8 mouse cellular contexts compared by ENCODE assay signal in genomic region chr19:42317648-42318425, GRCm38 (mm10).
A peak's percentile ranks its signal among the peaks of the same experiment; 100 is the strongest.
DNase-seq lines count a peak whose midpoint lies in the region; ATAC-seq and TF ChIP-seq lines count a peak whose summit lies in the region.
"Had no signal": no experiment of that assay in that cellular context is flagged by ENCODE, and none has a peak within 500 bp of the region (broad histone marks: within the 10 kb centered on the region; RNA-seq: fewer than 3 reads in every experiment).

No protein-coding gene starts in this region.

- H3K27ac ChIP-seq in midbrain, embryonic 16.5 days (ENCODE audit: low read length) = peak overlapping the region; percentile 50
- H3K27ac ChIP-seq: liver, embryonic 15.5 days had no signal

- TF ChIP-seq CTCF in brain, embryonic 14.5 days (IDR thresholded peaks at IDR 0.05; ENCODE audit: borderline replicate concordance, extremely low read depth, insufficient read depth, insufficient read length) = no peak

- no peak overlapping the region for H3K4me3 ChIP-seq in midbrain, embryonic 16.5 days (ENCODE audit: low read depth, low read length)
- H3K4me3 ChIP-seq: liver, embryonic 15.5 days had no signal

- 45% methylated on average over 18 of the region's 18 CpGs for WGBS in midbrain, embryonic 16.5 days

- H3K9me3 ChIP-seq in midbrain, embryonic 16.5 days (replicated peaks; ENCODE audit: control insufficient read depth, low read length, poor library complexity, severe bottlenecking) = no peaks in the 10 kb centered on the region
- H3K9me3 ChIP-seq: liver, embryonic 15.5 days had no signal

- no peak for ATAC-seq in midbrain, embryonic 16.5 days

- no peak overlapping the region for H3K4me2 ChIP-seq in midbrain, embryonic 16.5 days (ENCODE audit: low read length)
- H3K4me2 ChIP-seq: liver, embryonic 15.5 days had no signal

- H3K4me1 ChIP-seq in midbrain, embryonic 16.5 days (ENCODE audit: control insufficient read depth, insufficient read depth, low read length) = peaks cover 32% of the 10 kb centered on the region
- H3K4me1 ChIP-seq: liver, embryonic 15.5 days had no signal

- no peak for TF ChIP-seq POLR2A in brain, embryonic 14.5 days (IDR thresholded peaks at IDR 0.05; ENCODE audit: borderline replicate concordance, extremely low read depth, insufficient read depth, insufficient read length, poor library complexity, severe bottlenecking)

- no peaks in the 10 kb centered on the region for H3K36me3 ChIP-seq in midbrain, embryonic 16.5 days (ENCODE audit: control insufficient read depth, insufficient read depth, low read length)
- H3K36me3 ChIP-seq: liver, embryonic 15.5 days had no signal

- no peaks in the 10 kb centered on the region for H3K27me3 ChIP-seq in midbrain, embryonic 16.5 days (ENCODE audit: control insufficient read depth, insufficient read depth, low read depth, low read length)

- peak; percentile 85 for DNase-seq in brain, embryonic 14.5 days (ENCODE audit: low read depth)
- peak; percentile 28 for DNase-seq in fibroblast of lung, adult 2 months (ENCODE audit: low read depth)
- DNase-seq in layer of hippocampus, adult 9-11 months = peak; percentile 83
- no peak for DNase-seq in heart, adult 11 months
- no peak for DNase-seq in MN1 (ENCODE audit: low spot score)
- no peak for DNase-seq in urinary bladder, postnatal 14 days (ENCODE audit: low spot score)

- H3K9ac ChIP-seq in midbrain, embryonic 16.5 days (ENCODE audit: low read depth, low read length) = peak overlapping the region; percentile 31; the same call in 1 of the 2 replicates
- H3K9ac ChIP-seq: liver, embryonic 15.5 days had no signal

Comparison
In these comparisons a context has a peak if more than half of its experiments do, and no peak if none do; other contexts are left out.
1. DNase-seq: peak in brain, embryonic 14.5 days (single experiment), fibroblast of lung, adult 2 months (single experiment) and layer of hippocampus, adult 9-11 months (single experiment); none in heart, adult 11 months (single experiment), MN1 (single experiment) and urinary bladder, postnatal 14 days (single experiment).